Mouse (Mus musculus) brain, embryonic 14.5 days (tissue): ENCODE data around the gene Slco4c1.

Experiments used
- CTCF ChIP-seq: fragments of 200-500 bp; IDR thresholded peaks from 2 replicates; pipeline ENCODE4 v1.5.1; 2012; ENCODE audit warnings: inconsistent platforms, mild to moderate bottlenecking, moderate library complexity, borderline replicate concordance; ENCODE audit not compliant: insufficient read depth, insufficient read length; ENCODE audit errors: extremely low read depth
- POLR2A ChIP-seq: fragments of 200-500 bp; IDR thresholded peaks from 2 replicates; pipeline ENCODE4 v1.6.1; 2012; ENCODE audit warnings: mild to moderate bottlenecking, inconsistent platforms, borderline replicate concordance; ENCODE audit not compliant: poor library complexity, insufficient read depth, insufficient read length, severe bottlenecking; ENCODE audit errors: extremely low read depth

GRCm38 (mm10) chr1:96805287-96805727, 66.7 kb downstream of the Slco4c1 start:
- no peak for TF ChIP-seq POLR2A
- TF ChIP-seq CTCF = no peak
